Mouse (Mus musculus): ENCODE data around the gene Pld2. TPM values are rescaled to one million over a fixed set of nuclear protein-coding genes. Genes with fewer than 3 reads are reported as not detected.

Gene Pld2
- polyA plus RNA-seq, 1 experiment from 2014 or later: 7.2 TPM

DNA sequence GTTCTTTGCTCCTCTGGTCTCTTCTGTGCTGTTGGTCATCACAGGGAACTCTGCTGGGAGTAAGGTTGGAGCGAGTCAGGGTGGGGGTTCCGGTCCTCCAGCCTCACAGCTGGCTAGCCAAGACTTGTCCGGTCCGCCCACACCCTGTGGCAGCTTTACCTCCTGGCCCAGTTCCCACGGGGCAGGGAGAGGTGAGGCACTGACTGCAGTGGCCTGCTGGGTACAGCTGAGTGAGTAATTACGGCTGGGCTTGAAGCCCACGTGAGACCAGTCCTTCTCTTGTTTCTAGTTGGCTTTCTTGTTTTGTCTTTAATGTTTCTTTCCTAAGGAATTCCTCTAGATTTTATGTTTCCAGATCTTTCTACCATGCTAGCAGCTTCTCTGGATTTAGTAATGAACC, 45.6 kb downstream of the Pld2 start:
- peak; percentile 81 for ATAC-seq (replicated peaks; ENCODE audit: low FRiP score, low read depth)
- no peak overlapping the region for H3K9ac ChIP-seq (ENCODE audit: low read depth, low read length)

GRCm38 (mm10) chr11:70586261-70586660, 46.4 kb downstream of the Pld2 start:
- H3K9me3 ChIP-seq (replicated peaks; ENCODE audit: low read length): no peaks in the 10 kb centered on the region

More for the DNA sequence above, 45.6 kb downstream of the Pld2 start:
- H3K9me3 ChIP-seq (replicated peaks; ENCODE audit: low read length): no peaks in the 10 kb centered on the region
- DNase-seq (ENCODE audit: low spot score): peak; percentile 67
- TF ChIP-seq CTCF (IDR thresholded peaks at IDR 0.05; ENCODE audit: low read depth): no peak
- H3K4me1 ChIP-seq (replicated peaks; ENCODE audit: insufficient read depth, low read length): peaks cover 31% of the 10 kb centered on the region
- no peak overlapping the region for H3K4me2 ChIP-seq (ENCODE audit: low read length)
- H3K27me3 ChIP-seq (ENCODE audit: insufficient read depth, low read length): no peaks in the 10 kb centered on the region
- no peak overlapping the region for H3K4me3 ChIP-seq (replicated peaks; ENCODE audit: low read depth, low read length)
- H3K27ac ChIP-seq: peak overlapping the region; percentile 58
- no peaks in the 10 kb centered on the region for H3K36me3 ChIP-seq (ENCODE audit: insufficient read depth, low read length)
- WGBS: 6% methylated on average over 7 of the region's 7 CpGs

DNA sequence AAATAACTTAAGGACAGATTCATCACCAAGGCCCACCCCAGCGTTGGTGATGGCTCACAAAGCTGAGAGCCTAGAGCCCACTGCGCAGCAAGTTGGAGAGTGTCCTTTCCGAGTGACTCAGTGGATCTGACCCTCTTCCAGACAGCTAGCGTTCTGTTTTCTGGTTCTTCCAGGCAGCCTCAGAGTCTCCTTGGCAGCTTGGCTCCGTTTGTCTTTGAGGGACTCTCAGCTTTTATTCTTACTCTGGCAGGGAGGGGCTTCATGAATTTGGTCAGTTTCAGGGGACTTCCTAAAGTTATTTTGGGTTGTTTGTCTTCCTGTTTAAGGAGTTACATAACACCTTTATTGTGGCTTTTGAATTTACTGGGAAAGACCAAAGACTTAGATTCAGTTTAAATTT, 47.1 kb downstream of the Pld2 start:
- H3K4me3 ChIP-seq (replicated peaks; ENCODE audit: low read depth, low read length): no peak overlapping the region
- TF ChIP-seq CTCF (IDR thresholded peaks at IDR 0.05; ENCODE audit: low read depth): no peak
- DNase-seq (ENCODE audit: low spot score): no peak
- ATAC-seq (replicated peaks; ENCODE audit: low FRiP score, low read depth): no peak
- H3K4me1 ChIP-seq (replicated peaks; ENCODE audit: insufficient read depth, low read length): peaks cover 30% of the 10 kb centered on the region
- no peak overlapping the region for H3K27ac ChIP-seq
- H3K4me2 ChIP-seq (ENCODE audit: low read length): no peak overlapping the region
- H3K27me3 ChIP-seq (ENCODE audit: insufficient read depth, low read length): no peaks in the 10 kb centered on the region
- no peaks in the 10 kb centered on the region for H3K9me3 ChIP-seq (replicated peaks; ENCODE audit: low read length)
- no peaks in the 10 kb centered on the region for H3K36me3 ChIP-seq (ENCODE audit: insufficient read depth, low read length)
- no peak overlapping the region for H3K9ac ChIP-seq (ENCODE audit: low read depth, low read length)
- WGBS: 69% methylated on average over 5 of the region's 5 CpGs

More at GRCm38 (mm10) chr11:70586261-70586660, 46.4 kb downstream of the Pld2 start:
- Histone ChIP-seq H3K4me1 (replicated peaks; ENCODE audit: insufficient read depth, low read length) (peaks cover 30% of the 10 kb centered on the region), H3K9ac (ENCODE audit: low read depth, low read length) (no peak overlapping the region), H3K4me2 (ENCODE audit: low read length) (no peak overlapping the region), H3K36me3 (ENCODE audit: insufficient read depth, low read length) (no peaks in the 10 kb centered on the region), H3K27ac (no peak overlapping the region), H3K4me3 (replicated peaks; ENCODE audit: low read depth, low read length) (no peak overlapping the region), H3K27me3 (ENCODE audit: insufficient read depth, low read length) (no peaks in the 10 kb centered on the region)
- TF ChIP-seq CTCF (IDR thresholded peaks at IDR 0.05; ENCODE audit: low read depth): no peak
- DNase-seq (ENCODE audit: low spot score) (no peak), ATAC-seq (replicated peaks; ENCODE audit: low FRiP score, low read depth) (no peak)
- whole genome bisulfite sequencing: 86% methylated on average over 3 of the region's 3 CpGs

- no peak for ATAC-seq (replicated peaks; ENCODE audit: low FRiP score, low read depth)
- Histone ChIP-seq H3K9me3 (replicated peaks; ENCODE audit: low read length) (no peaks in the 10 kb centered on the region), H3K4me2 (ENCODE audit: low read length) (no peak overlapping the region), H3K27ac (no peak overlapping the region), H3K4me1 (replicated peaks; ENCODE audit: insufficient read depth, low read length) (no peaks in the 10 kb centered on the region), H3K36me3 (ENCODE audit: insufficient read depth, low read length) (no peaks in the 10 kb centered on the region), H3K9ac (ENCODE audit: low read depth, low read length) (no peak overlapping the region), H3K27me3 (ENCODE audit: insufficient read depth, low read length) (no peaks in the 10 kb centered on the region), H3K4me3 (replicated peaks; ENCODE audit: low read depth, low read length) (no peak overlapping the region)
- no peak for DNase-seq (ENCODE audit: low spot score)
- WGBS: 75% methylated on average over 1 of the region's 1 CpGs
- no peak for TF ChIP-seq CTCF (IDR thresholded peaks at IDR 0.05; ENCODE audit: low read depth)
Measured at GRCm38 (mm10) chr11:70591733-70592132, 51.9 kb downstream of the Pld2 start.

DNA sequence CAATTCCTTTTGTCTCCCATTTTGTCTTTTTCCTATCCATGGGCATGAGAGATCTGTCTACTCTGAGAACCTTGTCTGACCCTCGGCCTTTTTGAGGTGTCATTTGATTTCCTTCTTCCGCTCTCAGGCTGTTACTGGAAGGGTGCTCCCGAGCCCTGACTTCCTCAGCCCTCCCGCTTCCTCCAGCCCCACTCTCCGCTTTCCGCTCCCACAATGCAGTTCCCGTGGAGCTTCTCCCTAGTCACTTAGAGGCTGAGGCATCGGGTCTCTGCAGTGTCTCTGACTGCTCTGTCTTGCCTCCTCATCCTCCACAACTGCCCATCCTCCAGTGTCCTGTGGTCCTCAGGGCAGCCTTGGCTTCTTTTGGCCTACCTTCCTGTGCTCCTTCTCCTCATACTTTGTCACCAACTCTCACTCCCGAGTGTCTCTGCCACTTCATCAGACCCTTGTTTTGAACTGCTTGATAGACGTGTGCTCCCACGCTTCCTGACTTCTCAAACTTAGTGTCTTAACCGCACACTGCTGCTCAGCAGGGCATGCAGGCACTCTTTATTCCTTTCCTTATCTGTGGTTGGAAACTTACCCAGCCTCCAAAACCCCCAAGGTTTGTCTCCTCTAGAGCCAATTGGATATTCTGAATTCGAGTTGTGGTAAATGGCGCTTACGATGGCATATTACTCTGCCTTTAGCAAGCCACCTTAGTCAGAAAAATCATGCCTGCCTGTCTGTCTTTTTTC, 54.6 kb downstream of the Pld2 start:
- Histone ChIP-seq H3K9me3 (replicated peaks; ENCODE audit: low read length) (no peaks in the 10 kb centered on the region), H3K9ac (ENCODE audit: low read depth, low read length) (no peak overlapping the region), H3K36me3 (ENCODE audit: insufficient read depth, low read length) (0 out of 2 replicates have a peak, but pooled peaks cover 21% of the 10 kb centered on the region), H3K4me2 (ENCODE audit: low read length) (no peak overlapping the region), H3K27me3 (ENCODE audit: insufficient read depth, low read length) (no peaks in the 10 kb centered on the region), H3K4me3 (replicated peaks; ENCODE audit: low read depth, low read length) (no peak overlapping the region), H3K27ac (no peak overlapping the region; the same call in 1 of the 2 replicates), H3K4me1 (replicated peaks; ENCODE audit: insufficient read depth, low read length) (no peaks in the 10 kb centered on the region)
- no peak for TF ChIP-seq CTCF (IDR thresholded peaks at IDR 0.05; ENCODE audit: low read depth)
- no peak for ATAC-seq (replicated peaks; ENCODE audit: low FRiP score, low read depth)
- WGBS: 64% methylated on average over 15 of the region's 15 CpGs
- no peak for DNase-seq (ENCODE audit: low spot score)

DNA sequence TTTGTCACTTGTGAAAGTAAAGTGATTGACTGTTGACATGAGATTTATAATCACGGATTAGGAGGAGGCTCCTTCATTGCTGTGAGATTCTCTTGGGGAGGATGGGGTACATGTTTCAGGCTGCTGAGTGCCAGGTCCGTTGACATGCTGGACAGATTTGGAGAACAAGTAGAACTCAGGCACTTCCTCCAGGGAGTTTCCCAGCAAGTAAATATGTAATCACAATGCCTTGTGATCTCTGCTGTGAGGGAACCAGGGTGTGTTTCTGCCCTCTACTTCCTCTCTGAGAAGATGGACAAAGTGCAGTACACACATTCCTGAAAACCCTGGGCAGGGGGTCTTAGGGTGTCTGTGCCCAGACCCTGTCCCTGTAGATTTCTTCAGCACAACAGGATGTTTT, 55.8 kb downstream of the Pld2 start:
- ATAC-seq (replicated peaks; ENCODE audit: low FRiP score, low read depth): no peak
- H3K4me1 ChIP-seq (replicated peaks; ENCODE audit: insufficient read depth, low read length): no peaks in the 10 kb centered on the region
- TF ChIP-seq CTCF (IDR thresholded peaks at IDR 0.05; ENCODE audit: low read depth): no peak
- H3K27me3 ChIP-seq (ENCODE audit: insufficient read depth, low read length): no peaks in the 10 kb centered on the region
- no peak overlapping the region for H3K4me3 ChIP-seq (replicated peaks; ENCODE audit: low read depth, low read length)
- H3K9me3 ChIP-seq (replicated peaks; ENCODE audit: low read length): no peaks in the 10 kb centered on the region
- H3K36me3 ChIP-seq (ENCODE audit: insufficient read depth, low read length): 0 out of 2 replicates have a peak, but pooled peaks cover 22% of the 10 kb centered on the region
- H3K9ac ChIP-seq (ENCODE audit: low read depth, low read length): 0 out of 2 replicates have a peak overlapping the region, but pooled peaks have one; percentile 25
- H3K27ac ChIP-seq: peak overlapping the region; percentile 19; the same call in 1 of the 2 replicates
- DNase-seq (ENCODE audit: low spot score): no peak
- H3K4me2 ChIP-seq (ENCODE audit: low read length): no peak overlapping the region
- 66% methylated on average over 2 of the region's 2 CpGs for WGBS
